Mouse (Mus musculus) cortical plate, adult 2 months (tissue): ENCODE results near the gene Mgat2. TPM values are rescaled to one million over a fixed set of nuclear protein-coding genes. Genes with fewer than 3 reads are reported as not detected.

Experiments
- H3K27ac ChIP-seq: fragments of 200-500 bp; 2 replicates; pipeline ENCODE4 v1.5.1; 2012; ENCODE audit warnings: low read length, control low read depth, inconsistent platforms; ENCODE audit not compliant: insufficient read depth
- H3K4me1 ChIP-seq: fragments of 200-500 bp; 2 replicates; pipeline ENCODE4 v1.6.1; 2011; ENCODE audit warnings: low read length; ENCODE audit not compliant: control insufficient read depth, insufficient read depth
- H3K4me3 ChIP-seq: fragments of 200-500 bp; 2 replicates; pipeline ENCODE4 v1.5.1; 2011; ENCODE audit warnings: mild to moderate bottlenecking, low read length, control low read depth; ENCODE audit not compliant: insufficient read depth
- CTCF ChIP-seq: fragments of 200-500 bp; IDR thresholded peaks from 2 replicates; pipeline ENCODE4 v1.5.1; 2011; ENCODE audit warnings: mild to moderate bottlenecking, control low read depth, low read length; ENCODE audit not compliant: insufficient read depth; ENCODE audit errors: extremely low read depth
- POLR2A ChIP-seq: fragments of 200-500 bp; IDR thresholded peaks from 2 replicates; pipeline ENCODE4 v1.6.1; 2011; ENCODE audit warnings: mild to moderate bottlenecking, low read length, control low read depth; ENCODE audit not compliant: insufficient read depth; ENCODE audit errors: extremely low read depth
- polyA plus RNA-seq: library from polyadenylated mRNA; depleted of rRNA; stranded (reverse); fragments of >200 nt; gene quantifications from 2 replicates; pipeline ENCODE4 v1.2.3, GENCODE M21; 2012

The Mgat2 gene
- polyA plus RNA-seq, 1 experiment: 15.3 TPM

GRCm38 (mm10) chr12:69196444-69197377 is 12.8 kb downstream of the Mgat2 start, which contains the start of gene Gm49383:
Gene Gm49383, minus strand, starts transcription at chr12:69197104.
- no peaks in the 10 kb centered on the region; the same call in 1 of the 2 replicates for H3K4me1 ChIP-seq
- TF ChIP-seq POLR2A: no peak; the same call in 1 of the 2 replicates
- TF ChIP-seq CTCF: no peak
- H3K4me3 ChIP-seq: peak within 1 kb of the TSS; percentile 96
- H3K27ac ChIP-seq: peak within 1 kb of the TSS; percentile 97

GRCm38 (mm10) chr12:69197378-69198163 is 13.6 kb downstream of the Mgat2 start:
- Histone ChIP-seq H3K4me3 (peak overlapping the region; percentile 96), H3K27ac (peak overlapping the region; percentile 97), H3K4me1 (no peaks in the 10 kb centered on the region; the same call in 1 of the 2 replicates)
- TF ChIP-seq CTCF: no peak
- no peak for TF ChIP-seq POLR2A

GRCm38 (mm10) chr12:69198164-69198535 is 14.2 kb downstream of the Mgat2 start, which contains the start of gene Dnaaf2:
Gene Dnaaf2, minus strand, starts transcription at chr12:69198429.
- H3K4me1 ChIP-seq: no peaks in the 10 kb centered on the region; the same call in 1 of the 2 replicates
- no peak for TF ChIP-seq POLR2A
- no peak for TF ChIP-seq CTCF
- peak within 1 kb of the TSS; percentile 97 for H3K27ac ChIP-seq
- H3K4me3 ChIP-seq: peak within 1 kb of the TSS; percentile 96

GRCm38 (mm10) chr12:69198985-69199384 is 15.0 kb downstream of the Mgat2 start:
- Histone ChIP-seq H3K4me3 (no peak overlapping the region; the same call in 1 of the 2 replicates), H3K4me1 (no peaks in the 10 kb centered on the region; the same call in 1 of the 2 replicates), H3K27ac (no peak overlapping the region)
- no peak for TF ChIP-seq CTCF
- no peak for TF ChIP-seq POLR2A

GRCm38 (mm10) chr12:69204052-69204833 is 20.3 kb downstream of the Mgat2 start, which contains the start of gene Gm49384:
Gene Gm49384, minus strand, starts transcription at chr12:69204267.
- Histone ChIP-seq H3K4me1 (no peaks in the 10 kb centered on the region), H3K27ac (no peak within 1 kb of the TSS), H3K4me3 (no peak within 1 kb of the TSS)
- TF ChIP-seq POLR2A (no peak), CTCF (no peak)

GRCm38 (mm10) chr12:69207396-69207795 is 23.4 kb downstream of the Mgat2 start:
- H3K4me1 ChIP-seq: no peaks in the 10 kb centered on the region

GRCm38 (mm10) chr12:69207926-69208325 is 24.0 kb downstream of the Mgat2 start:
- TF ChIP-seq CTCF: no peak
- TF ChIP-seq POLR2A: no peak
- Histone ChIP-seq H3K4me3 (no peak overlapping the region), H3K27ac (no peak overlapping the region), H3K4me1 (no peaks in the 10 kb centered on the region)

More at GRCm38 (mm10) chr12:69207396-69207795, 23.4 kb downstream of the Mgat2 start:
- Histone ChIP-seq H3K4me3 (no peak overlapping the region), H3K27ac (no peak overlapping the region)
- TF ChIP-seq POLR2A (no peak), CTCF (no peak)

GRCm38 (mm10) chr12:69208520-69208919 is 24.6 kb downstream of the Mgat2 start:
- no peaks in the 10 kb centered on the region for H3K4me1 ChIP-seq
- no peak overlapping the region for H3K4me3 ChIP-seq
- H3K27ac ChIP-seq: no peak overlapping the region
- TF ChIP-seq CTCF: no peak
- TF ChIP-seq POLR2A: no peak
